Mouse (Mus musculus) heart, embryonic 14.5 days (tissue): ENCODE measurements around the gene Mtmr2. TPM values are rescaled to one million over a fixed set of nuclear protein-coding genes. Genes with fewer than 3 reads are reported as not detected.
"Not testable (repeated sequence)": the region's sequence is repeated elsewhere in the genome, so short reads cannot be mapped to it uniquely, and the experiment has no call there.

Experiments used
- ATAC-seq: fragments of 200-750 bp; cut with Nextera tagmentation; 2 replicates; pipeline ENCODE4 v1.8.0; 2017; ENCODE audit warnings: low read depth, moderate TSS enrichment; ENCODE audit not compliant: insufficient number of reproducible peaks, insufficient read depth, low FRiP score
- H3K27ac ChIP-seq, 2 experiments: fragments of 200-500 bp in 1 of 2; fragments of 300-500 bp in 1 of 2; sonication (generic) in 1 of 2; replicated peaks in 1 of 2; 2 replicates each; pipeline ENCODE4 v1.5.1; 2012 to 2014; ENCODE audit warnings: low read depth in 2 of 2, low read length in 2 of 2, control low read depth in 1 of 2, mild to moderate bottlenecking in 1 of 2, mixed read lengths in 1 of 2; ENCODE audit not compliant: control insufficient read depth in 1 of 2, insufficient read depth in 1 of 2
- H3K27me3 ChIP-seq: fragments of 300-500 bp; sonication (generic); 2 replicates; pipeline ENCODE4 v1.6.1; 2014; ENCODE audit warnings: mild to moderate bottlenecking, low read length, control low read depth; ENCODE audit not compliant: control insufficient read depth, insufficient read depth
- H3K36me3 ChIP-seq: fragments of 300-500 bp; sonication (generic); 2 replicates; pipeline ENCODE4 v1.6.1; 2014; ENCODE audit warnings: mild to moderate bottlenecking, control low read depth, low read length, mixed read lengths; ENCODE audit not compliant: control insufficient read depth, insufficient read depth
- H3K4me1 ChIP-seq, 2 experiments: fragments of 200-500 bp in 1 of 2; fragments of 300-500 bp in 1 of 2; sonication (generic) in 1 of 2; 2 replicates each; pipeline ENCODE4 v1.6.1; 2012 to 2014; ENCODE audit warnings: low read length in 2 of 2, control low read depth in 1 of 2, mixed read lengths in 1 of 2; ENCODE audit not compliant: control insufficient read depth in 2 of 2, insufficient read depth in 2 of 2
- H3K4me2 ChIP-seq: fragments of 300-500 bp; sonication (generic); 2 replicates; pipeline ENCODE4 v1.6.1; 2014; ENCODE audit warnings: mild to moderate bottlenecking, low read length
- H3K4me3 ChIP-seq, 2 experiments: fragments of 200-500 bp in 1 of 2; fragments of 300-500 bp in 1 of 2; sonication (generic) in 1 of 2; 2 replicates each; pipeline ENCODE4 v1.5.1; 2012 to 2014; ENCODE audit warnings: low read length in 2 of 2, mild to moderate bottlenecking in 2 of 2, control low read depth in 1 of 2, low read depth in 1 of 2, moderate library complexity in 1 of 2; ENCODE audit not compliant: control insufficient read depth in 1 of 2, insufficient read depth in 1 of 2
- H3K9ac ChIP-seq: fragments of 300-500 bp; sonication (generic); 2 replicates; pipeline ENCODE4 v1.6.1; 2014; ENCODE audit warnings: mild to moderate bottlenecking, low read length
- H3K9me3 ChIP-seq: fragments of 300-500 bp; sonication (generic); 2 replicates; pipeline ENCODE4 v1.6.1; 2016; ENCODE audit warnings: low read length, control low read depth; ENCODE audit not compliant: control insufficient read depth
- WGBS: fragments of 180-500 bp; shearing (Covaris S2); extraction: QIAGEN DNeasy Blood & Tissue Kit; methylation state at CpG from one replicate; pipeline ENCODE4 v1.1.7; 2014; 5-methylcytosine and 5-hydroxymethylcytosine counted together
- polyA plus RNA-seq: library from polyadenylated mRNA; unstranded; fragments of >200 nt; fragmentation: Nextera tagmentation; extraction: Ambion mirVana; gene quantifications from 2 replicates; pipeline ENCODE4 v1.2.1, GENCODE M21; 2014

Mtmr2 gene
- polyA plus RNA-seq, 1 experiment from 2014 or later, result 48.2 TPM

DNA sequence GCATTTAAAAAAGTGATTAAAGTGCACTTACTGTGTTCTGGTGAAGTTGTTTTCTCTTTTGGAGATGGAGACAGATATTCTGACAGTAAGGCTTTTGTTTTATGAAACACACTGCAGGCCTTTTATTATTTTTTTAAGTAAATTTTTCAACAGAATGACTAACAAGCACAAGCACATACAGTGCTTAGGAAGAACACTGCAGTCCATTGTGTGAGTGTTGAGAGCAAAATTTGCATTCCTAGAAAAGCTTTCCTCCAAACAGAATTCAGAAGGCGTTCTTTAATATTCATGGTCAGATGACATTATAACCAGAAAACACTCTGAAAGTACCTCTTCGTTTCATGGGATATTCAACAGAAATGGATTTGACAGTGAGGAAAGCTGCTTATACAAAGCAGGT lies 17.4 kb downstream of the Mtmr2 start:
- Histone ChIP-seq H3K9me3 (no peaks in the 10 kb centered on the region), H3K36me3 (peaks cover 11% of the 10 kb centered on the region; the same call in 1 of the 2 replicates), H3K4me1 (peaks cover 0 to 3% of the 10 kb centered on the region in 2 experiments; a peak in 1 of 4 replicates), H3K4me3 (no peak overlapping the region), H3K27me3 (no peaks in the 10 kb centered on the region), H3K4me2 (no peak overlapping the region), H3K27ac (no peak overlapping the region), H3K9ac (no peak overlapping the region)
- 82% methylated on average over 2 of the region's 2 CpGs for WGBS
- no peak for ATAC-seq

DNA sequence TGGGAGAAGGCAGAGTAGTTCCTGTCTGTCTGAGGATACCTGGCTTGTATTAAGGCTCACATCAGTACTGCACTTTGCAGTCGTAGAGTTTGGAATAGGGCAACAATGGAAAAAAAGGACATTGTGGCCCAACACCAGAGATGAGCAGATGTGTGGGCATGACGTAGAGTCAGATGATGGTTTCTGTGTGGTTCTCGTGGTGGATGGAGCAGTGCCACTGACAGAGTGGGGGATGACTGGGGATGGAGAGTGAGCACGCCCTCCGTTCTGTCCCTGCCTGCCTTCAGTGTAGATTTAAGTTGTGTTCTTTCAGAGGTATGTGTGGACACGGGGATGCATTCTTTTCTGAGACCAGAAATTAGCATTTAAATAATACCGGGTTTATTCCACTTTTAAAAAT lies 18.4 kb downstream of the Mtmr2 start:
- Histone ChIP-seq H3K36me3 (peaks cover 7% of the 10 kb centered on the region; the same call in 1 of the 2 replicates), H3K4me3 (no peak overlapping the region), H3K27ac (no peak overlapping the region), H3K9ac (no peak overlapping the region), H3K9me3 (no peaks in the 10 kb centered on the region), H3K27me3 (no peaks in the 10 kb centered on the region), H3K4me1 (peaks cover 0 to 3% of the 10 kb centered on the region in 2 experiments; a peak in 1 of 4 replicates), H3K4me2 (no peak overlapping the region)
- ATAC-seq, result no peak
- 84% methylated on average over 7 of the region's 7 CpGs for WGBS

DNA sequence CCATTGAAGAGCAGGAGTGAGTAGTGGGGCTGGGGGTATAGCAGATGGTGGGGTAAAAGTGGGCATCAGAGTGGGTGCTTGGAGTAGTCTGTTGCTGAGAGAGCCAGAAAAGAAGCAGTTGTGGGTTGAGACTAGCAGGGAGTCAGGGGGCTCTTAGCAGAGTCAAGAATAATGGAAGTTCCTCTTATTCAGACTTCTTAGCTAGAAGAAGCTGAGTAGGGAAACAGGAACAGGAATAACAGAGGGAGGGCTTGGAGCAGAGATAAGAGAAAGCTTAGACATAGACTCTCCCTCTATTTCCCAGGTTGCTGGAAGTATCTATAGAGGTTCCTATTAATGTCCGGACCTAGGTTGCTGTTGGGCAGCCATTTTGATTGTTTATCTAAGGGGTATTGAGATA lies 26.5 kb downstream of the Mtmr2 start:
- WGBS, result 81% methylated on average over 1 of the region's 1 CpGs
- Histone ChIP-seq H3K27me3 (no peaks in the 10 kb centered on the region), H3K27ac (no peak overlapping the region), H3K9me3 (no peaks in the 10 kb centered on the region), H3K9ac (no peak overlapping the region), H3K4me1 (peaks cover 6 to 20% of the 10 kb centered on the region in 2 experiments; a peak in 3 of 4 replicates), H3K4me3 (no peak overlapping the region), H3K4me2 (no peak overlapping the region), H3K36me3 (no peaks in the 10 kb centered on the region)
- ATAC-seq, result no peak

DNA sequence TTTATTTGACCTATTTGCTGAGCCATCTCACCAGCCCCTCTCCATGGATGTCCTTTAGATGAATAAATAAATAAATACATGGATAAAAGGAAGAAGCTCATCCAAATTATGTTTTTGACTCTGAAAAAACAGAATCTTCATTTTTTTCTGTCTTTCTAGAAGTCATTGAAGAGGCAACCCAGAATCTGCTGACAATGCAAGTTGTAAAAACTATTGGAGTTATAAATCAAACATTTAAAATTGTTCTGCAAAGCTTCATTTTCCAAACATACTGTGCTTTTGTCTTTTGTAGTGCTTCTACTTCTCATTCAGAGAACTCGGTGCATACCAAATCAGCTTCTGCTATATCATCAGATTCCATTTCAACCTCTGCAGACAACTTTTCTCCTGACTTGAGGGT lies 33.8 kb downstream of the Mtmr2 start:
- Histone ChIP-seq H3K9me3 (no peaks in the 10 kb centered on the region), H3K4me2 (no peak overlapping the region), H3K4me3 (no peak overlapping the region), H3K36me3 (peaks cover 33% of the 10 kb centered on the region), H3K27me3 (no peaks in the 10 kb centered on the region), H3K9ac (no peak overlapping the region), H3K4me1 (peaks cover 0 to 4% of the 10 kb centered on the region in 2 experiments; a peak in 1 of 4 replicates), H3K27ac (no peak overlapping the region)
- ATAC-seq, result no peak
- WGBS, result 91% methylated on average over 1 of the region's 1 CpGs

DNA sequence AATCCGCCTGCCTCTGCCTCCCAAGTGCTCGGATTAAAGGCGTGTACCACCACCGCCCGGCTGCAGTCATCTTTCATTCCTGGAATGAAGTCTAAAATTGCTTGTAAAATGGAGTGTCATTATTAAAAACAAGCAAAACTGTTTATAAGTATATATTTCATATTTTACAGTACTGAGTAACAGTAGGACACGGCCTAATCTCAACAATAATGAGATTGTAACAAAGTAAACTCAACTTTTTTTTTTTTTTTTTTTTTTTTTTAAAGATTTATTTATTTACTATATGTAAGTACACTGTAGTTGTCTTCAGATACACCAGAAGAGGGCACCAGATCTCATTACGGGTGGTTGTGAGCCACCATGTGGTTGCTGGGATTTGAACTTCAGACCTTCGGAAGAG lies 42.7 kb downstream of the Mtmr2 start:
- H3K27me3 ChIP-seq, H3K4me2 ChIP-seq, H3K9ac ChIP-seq, H3K27ac ChIP-seq, H3K4me3 ChIP-seq, H3K4me1 ChIP-seq, ATAC-seq, H3K9me3 ChIP-seq: not testable (repeated sequence)
- H3K36me3 ChIP-seq, result peaks cover 80% of the 10 kb centered on the region
- WGBS, result 96% methylated on average over 7 of the region's 8 CpGs

DNA sequence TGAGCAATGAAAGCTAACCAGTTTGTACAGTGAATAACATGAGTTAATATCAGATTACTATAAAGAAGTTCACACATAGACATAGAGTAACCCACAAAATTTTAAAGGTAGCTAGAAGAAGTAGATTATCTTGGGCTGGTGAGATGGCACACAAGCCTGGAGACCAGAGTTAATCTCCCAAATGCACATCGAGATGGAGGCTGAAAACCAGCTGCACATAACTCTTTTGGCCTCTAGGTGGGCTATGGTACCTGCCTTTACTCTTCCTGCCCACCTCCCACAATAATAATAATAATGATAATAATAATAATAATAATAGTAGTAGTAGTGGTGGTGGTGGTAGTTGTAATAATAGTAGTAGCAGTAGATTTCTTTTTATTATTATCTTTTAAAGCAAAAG lies 46.1 kb downstream of the Mtmr2 start:
- no peaks in the 10 kb centered on the region for H3K27me3 ChIP-seq
- H3K9ac ChIP-seq, result no peak overlapping the region
- H3K9me3 ChIP-seq, result no peaks in the 10 kb centered on the region
- H3K4me1 ChIP-seq, result peaks cover 0 to 4% of the 10 kb centered on the region in 2 experiments; a peak in 1 of 4 replicates
- H3K36me3 ChIP-seq, result peaks cover 79% of the 10 kb centered on the region
- no peak for ATAC-seq
- H3K27ac ChIP-seq, result no peak overlapping the region
- WGBS, result 71% methylated on average over 1 of the region's 1 CpGs
- H3K4me2 ChIP-seq, result no peak overlapping the region
- no peak overlapping the region for H3K4me3 ChIP-seq

DNA sequence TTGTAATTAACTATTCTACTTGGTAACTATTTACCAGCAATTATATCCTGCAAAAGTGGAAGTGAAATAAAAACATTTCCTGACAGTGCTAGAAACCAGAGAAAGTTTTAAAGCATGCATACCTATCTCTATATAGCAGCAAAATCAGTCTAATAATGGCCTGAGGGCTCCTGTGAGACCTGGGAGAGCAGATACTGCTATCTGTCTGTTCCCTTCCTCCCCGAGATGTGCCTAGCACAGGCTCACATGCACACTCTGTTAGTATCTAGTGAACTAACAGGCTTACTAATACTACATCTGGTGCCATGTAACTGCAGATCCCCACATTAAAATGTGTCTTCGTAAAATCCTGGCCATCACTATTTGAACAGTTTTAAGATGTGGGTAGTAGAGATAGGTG lies 46.5 kb downstream of the Mtmr2 start:
- no peaks in the 10 kb centered on the region for H3K9me3 ChIP-seq
- H3K4me1 ChIP-seq, result peaks cover 0 to 4% of the 10 kb centered on the region in 2 experiments; a peak in 1 of 4 replicates
- H3K9ac ChIP-seq, result no peak overlapping the region
- WGBS, result 66% methylated on average over 2 of the region's 2 CpGs
- H3K36me3 ChIP-seq, result peaks cover 79% of the 10 kb centered on the region
- no peaks in the 10 kb centered on the region for H3K27me3 ChIP-seq
- no peak for ATAC-seq
- H3K27ac ChIP-seq, result no peak overlapping the region
- H3K4me2 ChIP-seq, result no peak overlapping the region
- H3K4me3 ChIP-seq, result no peak overlapping the region

GRCm38 (mm10) chr9:13804480-13804879 lies 56.3 kb downstream of the Mtmr2 start:
- Histone ChIP-seq H3K4me3 (no peak overlapping the region), H3K27me3 (no peaks in the 10 kb centered on the region), H3K9ac (no peak overlapping the region), H3K9me3 (no peaks in the 10 kb centered on the region), H3K27ac (no peak overlapping the region), H3K36me3 (peaks cover 77% of the 10 kb centered on the region), H3K4me2 (no peak overlapping the region), H3K4me1 (no peaks in the 10 kb centered on the region)
- no peak for ATAC-seq
- WGBS, result 82% methylated on average over 1 of the region's 1 CpGs
